Mouse (Mus musculus): ENCODE results near the gene Ntn3. TPM values are rescaled to one million over a fixed set of nuclear protein-coding genes. Genes with fewer than 3 reads are reported as not detected.

Ntn3 gene
- total RNA-seq (2023), result under 1 TPM; 0.17 to 0.30 TPM

DNA sequence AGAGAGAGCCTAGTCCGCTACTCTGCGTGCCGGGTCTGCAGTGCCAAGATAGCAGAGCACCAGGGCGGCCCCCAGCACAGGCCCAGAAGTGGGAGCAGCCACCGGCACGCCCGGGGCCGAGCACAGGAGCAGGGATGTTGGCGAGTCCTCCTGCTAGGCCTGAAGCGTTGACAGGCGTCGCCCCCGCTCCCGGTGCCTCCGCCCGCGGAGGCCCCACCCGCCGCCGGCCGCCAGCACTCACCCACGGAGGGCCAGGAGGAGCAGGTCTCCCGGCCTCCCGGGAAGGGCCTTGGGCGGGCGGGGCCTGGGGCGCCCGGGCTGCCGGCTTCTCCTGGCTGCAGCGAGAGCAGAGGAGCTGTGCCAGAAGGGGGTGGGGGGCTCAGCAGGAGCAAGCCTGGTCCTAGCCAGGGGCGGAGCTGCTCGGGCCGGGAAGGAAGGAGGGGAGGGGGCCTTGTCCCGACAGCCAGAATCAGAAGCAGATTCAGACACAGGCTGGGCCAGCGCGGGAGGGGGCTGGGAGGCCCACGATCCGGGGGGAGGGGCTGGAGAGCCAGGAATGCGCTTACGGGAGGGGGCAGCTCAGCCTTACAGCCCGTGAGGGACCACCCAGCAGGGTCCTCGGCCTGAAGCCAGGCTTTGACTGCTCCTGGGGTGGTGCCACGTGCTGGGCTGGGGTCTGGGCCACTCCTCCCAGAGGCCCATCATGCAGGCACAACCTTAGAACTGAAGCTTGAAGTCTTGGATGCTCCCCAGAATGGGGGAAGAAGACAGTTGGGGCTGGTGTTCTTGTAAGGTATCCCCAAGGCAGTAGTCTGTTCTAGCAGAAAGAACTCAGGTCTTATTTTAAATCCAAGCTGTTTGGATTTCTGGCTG lies at the start of gene Ntn3:
Gene Ntn3, minus strand, starts transcription at position 489 of the 873 bp plus-strand sequence.

DNA sequence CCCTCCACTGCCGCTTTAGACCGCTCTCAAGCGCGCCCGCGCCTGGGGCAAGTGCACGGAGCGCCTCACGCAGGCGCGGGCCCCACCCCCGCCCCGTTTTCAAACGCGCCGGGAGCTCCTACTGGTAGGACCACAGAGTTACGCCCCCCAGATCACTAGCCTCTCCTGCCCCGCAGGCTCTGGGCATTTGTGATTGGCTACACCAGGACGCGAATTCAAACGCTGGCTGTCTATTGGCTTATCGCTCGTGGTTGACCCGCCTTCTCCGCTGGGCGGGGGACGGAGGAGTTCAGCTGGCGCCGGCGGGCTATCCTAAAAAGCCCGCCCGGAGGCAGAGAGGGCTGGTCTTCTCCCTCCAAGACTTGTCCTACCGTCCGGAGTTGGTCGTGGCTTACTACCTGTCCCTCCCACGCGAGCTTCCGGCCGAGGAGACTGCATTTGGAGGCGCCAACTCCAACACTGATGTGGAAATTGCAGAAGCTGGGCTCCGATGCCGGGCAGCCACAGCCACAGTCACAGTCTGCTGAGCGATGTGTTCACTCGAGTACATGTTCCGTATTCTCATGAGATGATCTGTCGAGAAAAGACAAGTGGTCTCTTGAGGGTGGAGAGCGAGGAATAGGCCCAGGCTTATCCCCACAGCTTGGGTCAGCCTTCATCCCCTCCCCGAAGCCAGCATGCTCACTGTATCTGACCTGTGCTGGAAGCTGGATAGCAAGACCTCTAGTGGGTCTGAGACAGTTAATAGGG lies 42.2 kb upstream of the Ntn3 start, which contains the start of gene Ccnf:
Gene Ccnf, minus strand, starts transcription at position 165 of the 750 bp plus-strand sequence.

DNA sequence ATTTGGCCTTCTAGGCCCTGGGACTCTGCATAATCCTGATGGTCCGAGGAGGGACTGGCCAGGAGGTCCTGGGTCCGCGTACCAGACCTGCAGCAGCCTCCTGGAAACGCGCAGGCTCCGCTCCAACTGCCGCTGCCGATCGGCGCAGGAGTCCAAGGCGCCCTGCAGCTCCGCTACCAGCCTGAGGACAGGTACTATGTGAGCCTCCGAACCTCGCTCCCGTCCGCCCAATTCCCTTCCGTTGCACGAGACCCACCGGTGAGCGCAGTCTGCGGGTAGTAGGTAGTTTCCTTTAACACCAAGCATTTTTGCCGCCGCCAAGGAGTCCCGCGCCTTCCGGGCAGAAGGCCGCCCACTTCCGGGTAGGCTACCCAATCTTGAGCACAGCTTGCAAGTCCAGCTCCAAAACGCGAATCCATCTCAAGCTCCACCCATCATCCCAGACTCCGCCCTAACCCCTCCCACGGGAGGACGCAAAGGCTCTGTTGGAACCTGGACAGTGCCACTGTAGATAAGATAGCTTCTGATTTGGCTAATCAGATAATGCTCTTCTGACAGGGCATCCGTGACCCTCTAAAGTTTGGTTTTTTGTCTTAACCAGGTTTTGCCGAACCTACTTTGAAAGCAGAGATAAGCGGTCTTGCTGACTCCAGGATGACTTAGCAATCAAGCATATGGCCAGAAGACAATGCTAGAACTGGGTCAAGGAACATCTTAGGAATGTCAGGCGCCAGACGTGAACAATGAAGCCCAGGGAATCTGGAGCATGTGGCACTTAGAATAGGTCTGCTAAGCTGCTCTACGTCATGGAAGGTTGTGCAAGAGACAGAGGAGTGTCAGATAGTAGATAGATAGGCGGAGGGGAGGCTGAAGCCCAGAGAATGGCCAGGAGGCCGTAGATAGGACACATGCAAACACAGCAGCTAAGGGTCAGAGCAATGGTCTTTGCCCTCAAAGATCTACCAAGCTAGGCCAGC lies 11.4 kb upstream of the Ntn3 start, which contains the start of gene Tedc2:
Gene Tedc2, minus strand, starts transcription at position 417 of the 977 bp plus-strand sequence.

DNA sequence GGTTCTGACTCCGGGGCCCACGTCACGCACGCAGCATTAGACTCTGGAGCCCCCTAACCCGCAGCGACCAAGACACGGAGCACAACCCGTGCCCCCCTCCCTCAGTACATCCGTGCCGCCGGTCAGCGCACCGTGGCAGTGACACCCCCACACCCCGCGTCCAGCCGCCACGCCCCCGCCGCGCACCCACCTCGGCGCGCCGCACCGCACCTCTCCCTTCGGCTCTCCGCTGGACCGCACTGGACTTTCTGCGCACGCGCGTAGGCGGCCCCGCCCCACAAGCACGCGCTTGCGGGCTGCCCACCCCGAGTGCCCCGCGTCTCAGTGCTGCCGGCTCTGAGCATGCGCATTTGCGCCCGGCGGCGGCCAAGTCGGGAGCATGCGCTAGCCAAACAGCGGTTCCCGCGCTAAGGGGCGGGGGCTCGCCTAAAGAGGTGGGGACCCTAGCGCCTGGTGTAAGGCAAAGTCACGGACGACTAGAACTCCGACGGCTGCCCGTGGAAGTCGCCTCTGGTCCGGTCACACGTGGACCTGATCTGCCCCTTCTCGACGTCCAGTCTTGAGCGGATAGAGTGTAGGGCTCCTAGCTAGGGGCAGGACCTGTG lies 3.9 kb downstream of the Ntn3 start, which contains the start of gene Tbc1d24:
Gene Tbc1d24, minus strand, starts transcription at position 279 of the 605 bp plus-strand sequence.

DNA sequence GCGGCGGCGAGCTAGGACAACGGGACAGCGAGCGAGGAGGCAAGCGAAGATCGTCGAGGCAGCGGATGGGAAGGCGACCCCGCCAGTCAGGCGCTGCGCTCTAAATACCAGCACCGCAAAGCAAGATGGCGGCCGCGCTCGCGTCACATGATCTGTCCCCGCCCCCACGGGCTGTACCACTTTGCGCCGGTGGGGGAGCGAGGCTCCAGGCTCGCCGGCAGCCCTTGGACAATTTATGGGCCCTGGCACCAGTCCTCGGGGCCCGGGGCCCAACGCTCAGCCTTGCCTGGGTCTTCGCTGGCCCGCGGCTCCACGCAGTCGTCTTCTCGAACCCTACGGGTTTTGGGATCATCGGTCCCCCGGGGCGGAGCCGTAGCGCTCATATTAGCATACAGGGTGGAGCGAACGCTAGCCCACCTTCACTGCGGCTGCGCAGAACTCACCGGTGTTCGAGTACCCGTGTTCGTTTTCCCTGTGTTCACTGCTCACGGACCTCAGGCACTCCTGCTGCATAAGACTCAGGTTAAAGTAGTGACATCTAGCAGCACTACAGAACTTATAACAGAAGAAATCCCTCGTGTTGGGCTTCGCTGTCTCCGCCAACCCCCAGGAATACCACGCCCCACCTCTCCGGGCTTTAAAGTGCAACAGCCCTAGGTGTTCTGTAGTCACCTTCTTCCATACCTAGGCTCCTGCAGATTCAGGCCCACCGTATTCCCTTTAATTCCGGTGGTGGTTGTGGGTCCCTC lies 39.8 kb downstream of the Ntn3 start, which contains the start of gene Atp6v0c:
Gene Atp6v0c, minus strand, starts transcription at position 386 of the 749 bp plus-strand sequence.

DNA sequence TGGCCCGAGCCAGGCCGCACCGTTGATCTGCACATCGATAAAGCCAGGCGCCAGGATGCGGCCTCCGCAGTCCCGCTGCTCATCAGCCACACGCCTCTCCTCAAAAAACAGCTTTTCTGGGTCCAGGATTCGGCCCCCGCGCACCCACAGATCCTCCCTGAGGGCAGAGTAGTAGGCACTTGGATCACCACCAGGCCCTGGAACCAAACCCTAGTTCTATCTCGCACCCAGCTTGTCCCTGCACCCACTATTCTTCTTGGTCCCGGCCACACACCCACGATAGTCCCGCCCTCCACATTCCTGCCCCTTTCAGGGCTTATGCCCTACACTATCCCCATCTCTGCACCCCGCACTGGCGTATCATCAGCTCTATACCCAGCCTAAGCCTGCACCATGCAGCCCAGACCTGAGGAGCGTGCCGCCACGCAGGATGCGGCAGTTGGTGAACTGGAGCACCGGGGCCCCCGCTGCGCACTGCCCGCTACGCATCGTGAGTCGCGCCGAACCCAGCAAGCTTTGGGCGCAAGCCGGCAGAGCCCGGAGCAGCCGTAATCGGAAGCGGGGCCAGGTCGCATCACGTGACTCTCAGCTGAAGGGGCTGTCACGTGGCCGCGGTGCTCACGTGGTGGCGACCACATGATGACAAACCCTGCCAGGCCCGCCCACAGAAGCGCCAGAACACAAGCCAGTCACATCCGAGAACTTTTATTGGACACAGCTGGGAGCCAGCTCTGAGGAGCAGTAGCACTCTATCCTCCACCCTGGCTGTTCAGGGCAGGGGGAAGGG lies 46.0 kb downstream of the Ntn3 start, which contains the start of gene Amdhd2:
Gene Amdhd2, minus strand, starts transcription at position 591 of the 787 bp plus-strand sequence.

Other genes with a start within 250 kb of the Ntn3 start
- 1 to 10 TPM; 1.4 to 1.7 TPM for gene Prss30, start 229.0 kb downstream of the Ntn3 start, total RNA-seq (2023)
- gene Prss22, start 211.4 kb downstream of the Ntn3 start, total RNA-seq (2023), result not detected
- gene Prss27, start 171.4 kb downstream of the Ntn3 start, total RNA-seq (2023), result not detected
- gene Kctd5, start 136.0 kb downstream of the Ntn3 start, total RNA-seq (2023), result 10 to 100 TPM; 33.8 to 39.2 TPM
- gene Pdpk1, start 58.6 kb downstream of the Ntn3 start, total RNA-seq (2023), result 100 to 1,000 TPM in 1 of 2 experiments, 10 to 100 TPM in 1; 95.5 to 101 TPM
- 10 to 100 TPM; 27.0 to 27.6 TPM for gene Amdhd2, start 45.8 kb downstream of the Ntn3 start, total RNA-seq (2023)
- 100 to 1,000 TPM; 144 to 153 TPM for gene Atp6v0c, start 39.8 kb downstream of the Ntn3 start, total RNA-seq (2023)
- gene Tbc1d24, start 4.0 kb downstream of the Ntn3 start, total RNA-seq (2023), result 1 to 10 TPM; 1.2 to 1.6 TPM
- 1 to 10 TPM; 7.3 to 8.3 TPM for gene Tedc2, start 11.3 kb upstream of the Ntn3 start, total RNA-seq (2023)
- 10 to 100 TPM in 1 of 2 experiments, 1 to 10 TPM in 1; 7.7 to 10.2 TPM for gene Ccnf, start 42.0 kb upstream of the Ntn3 start, total RNA-seq (2023)
- gene Abca17, start 141.5 kb upstream of the Ntn3 start, total RNA-seq (2023), result under 1 TPM in 1 of 2 experiments, not detected in 1; 0.23 TPM
- gene Abca3, start 142.4 kb upstream of the Ntn3 start, total RNA-seq (2023), result 10 to 100 TPM; 43.3 to 52.2 TPM
- 100 to 1,000 TPM; 153 to 159 TPM for gene Rnps1, start 205.0 kb upstream of the Ntn3 start, total RNA-seq (2023)
- 10 to 100 TPM; 17.3 to 17.4 TPM for gene Eci1, start 217.1 kb upstream of the Ntn3 start, total RNA-seq (2023)
- gene Dnase1l2, start 233.6 kb upstream of the Ntn3 start, total RNA-seq (2023), result 1 to 10 TPM; 5.6 to 6.0 TPM